Mouse (Mus musculus) embryonic fibroblast, embryonic 13.5 days (primary cell): Measurements from ENCODE around the gene Pqlc3.

Experiments
- CTCF ChIP-seq: IDR thresholded peaks from 2 replicates; pipeline ENCODE4 v1.5.1; 2011; ENCODE audit warnings: mild to moderate bottlenecking, control low read depth, low read length, moderate library complexity, borderline replicate concordance; ENCODE audit not compliant: insufficient read depth
- POLR2A ChIP-seq: IDR thresholded peaks from 2 replicates; pipeline ENCODE4 v1.6.1; 2011; ENCODE audit warnings: low read depth, mild to moderate bottlenecking, control low read depth, low read length, moderate library complexity

- TF ChIP-seq POLR2A (no peak), CTCF (no peak)
These were observed 36.9 kb upstream of the Pqlc3 start for GRCm38 (mm10) chr12:17037053-17037610.
